Mouse (Mus musculus) pancreas, adult 10 weeks (tissue): ENCODE results near the gene Gm8094. TPM values are rescaled to one million over a fixed set of nuclear protein-coding genes. Genes with fewer than 3 reads are reported as not detected.

ENCODE experiments used
- polyA plus RNA-seq: library from polyadenylated mRNA; stranded (reverse); fragments of 350-450 nt; fragmentation: Illumina TruSeq; extraction: RNeasy Lipid Tissue Mini Kit (QIAGEN cat#74804); gene quantifications from one replicate; pipeline ENCODE4 v1.2.3, GENCODE M21; 2015; ENCODE audit warnings: low read depth, low replicate concordance; ENCODE audit not compliant: insufficient read depth

The Gm8094 gene
- not detected for polyA plus RNA-seq

GRCm38 (mm10) chr14:43076543-43076942, at the start of gene Gm8094:
Gm8094 (minus strand) TSS chr14:43076643.

GRCm38 (mm10) chr14:43100301-43100700, 23.9 kb upstream of the Gm8094 start, which contains the start of gene Gm8104:
Gm8104 (plus strand) TSS chr14:43100601.

Other genes starting within 250 kb of the Gm8094 start
- not detected for gene Gm21977, start 223.2 kb downstream of the Gm8094 start, polyA plus RNA-seq
- gene Gm8082, start 83.0 kb downstream of the Gm8094 start, polyA plus RNA-seq = not detected
- gene Gm10376, start 61.0 kb downstream of the Gm8094 start, polyA plus RNA-seq = not detected
- not detected for gene Gm8104, start 24.0 kb upstream of the Gm8094 start, polyA plus RNA-seq
- not detected for gene Gm7233, start 103.2 kb upstream of the Gm8094 start, polyA plus RNA-seq
- not detected for gene Gm8122, start 158.7 kb upstream of the Gm8094 start, polyA plus RNA-seq
- gene Gm8126, start 182.0 kb upstream of the Gm8094 start, polyA plus RNA-seq = not detected
- gene Gm9732, start 198.4 kb upstream of the Gm8094 start, polyA plus RNA-seq = not detected
- not detected for gene Gm8127, start 217.2 kb upstream of the Gm8094 start, polyA plus RNA-seq